Mouse (Mus musculus) intestine, postnatal 0 days (tissue): Measurements from ENCODE around the gene Rdx. TPM values are rescaled to one million over a fixed set of nuclear protein-coding genes. Genes with fewer than 3 reads are reported as not detected.
A peak's percentile ranks its signal among the peaks of the same experiment; 100 is the strongest.

Experiments used
- ATAC-seq: fragments of 200-750 bp; cut with Nextera tagmentation; 2 replicates; pipeline ENCODE4 v1.8.0; 2017; ENCODE audit warnings: mild to moderate bottlenecking, moderate TSS enrichment, moderate library complexity
- H3K27ac ChIP-seq: fragments of 300-500 bp; sonication (generic); 2 replicates; pipeline ENCODE4 v1.5.1; 2014; ENCODE audit warnings: mild to moderate bottlenecking, low read depth, low read length, moderate library complexity
- H3K27me3 ChIP-seq: fragments of 300-500 bp; sonication (generic); replicated peaks from 2 replicates; pipeline ENCODE4 v1.6.1; 2014; ENCODE audit warnings: low read length, mixed read lengths; ENCODE audit not compliant: control insufficient read depth, insufficient read depth
- H3K36me3 ChIP-seq: fragments of 300-500 bp; sonication (generic); 2 replicates; pipeline ENCODE4 v1.6.1; 2014; ENCODE audit warnings: mild to moderate bottlenecking, moderate library complexity; ENCODE audit not compliant: control insufficient read depth, insufficient read depth
- H3K4me1 ChIP-seq: fragments of 300-500 bp; sonication (generic); replicated peaks from 2 replicates; pipeline ENCODE4 v1.6.1; 2014; ENCODE audit warnings: antibody characterized with exemption, low read length, mixed read lengths; ENCODE audit not compliant: control insufficient read depth, insufficient read depth
- H3K4me2 ChIP-seq: fragments of 300-500 bp; sonication (generic); replicated peaks from 2 replicates; pipeline ENCODE4 v1.6.1; 2014; ENCODE audit warnings: low read depth, mild to moderate bottlenecking, moderate library complexity
- H3K4me3 ChIP-seq: fragments of 300-500 bp; sonication (generic); 2 replicates; pipeline ENCODE4 v1.5.1; 2014; ENCODE audit warnings: low read depth, low read length
- H3K9ac ChIP-seq: fragments of 300-500 bp; sonication (generic); 2 replicates; pipeline ENCODE4 v1.6.1; 2014; ENCODE audit warnings: mild to moderate bottlenecking, low read depth, low read length
- H3K9me3 ChIP-seq: fragments of 300-500 bp; sonication (generic); 2 replicates; pipeline ENCODE4 v1.6.1; 2016; ENCODE audit warnings: mixed run types; ENCODE audit not compliant: control insufficient read depth
- CTCF ChIP-seq: sonication (generic); IDR thresholded peaks from 2 replicates; pipeline ENCODE4 v1.5.1; 2016; ENCODE audit warnings: low read depth, mild to moderate bottlenecking, control low read depth, antibody characterized with exemption, moderate library complexity
- WGBS: fragments of 180-500 bp; shearing (Covaris S2); extraction: QIAGEN DNeasy Blood & Tissue Kit; methylation state at CpG from one replicate; pipeline ENCODE4 v1.1.7; 2014; 5-methylcytosine and 5-hydroxymethylcytosine counted together
- polyA plus RNA-seq: library from polyadenylated mRNA; unstranded; fragments of >200 nt; fragmentation: Nextera tagmentation; extraction: Ambion mirVana; gene quantifications from 2 replicates; pipeline ENCODE4 v1.2.1, GENCODE M21; 2015

The Rdx gene
- polyA plus RNA-seq, 1 experiment from 2014 or later: 31.3 TPM

- Histone ChIP-seq H3K27ac (no peak overlapping the region), H3K4me1 (no peaks in the 10 kb centered on the region), H3K36me3 (no peaks in the 10 kb centered on the region), H3K4me3 (no peak overlapping the region), H3K27me3 (peaks cover 46% of the 10 kb centered on the region), H3K9ac (no peak overlapping the region), H3K9me3 (no peaks in the 10 kb centered on the region), H3K4me2 (no peak overlapping the region)
- ATAC-seq: no peak
- TF ChIP-seq CTCF: no peak
- WGBS: 48% methylated on average over 2 of the region's 2 CpGs
Measured at GRCm38 (mm10) chr9:52031501-52031900, 15.5 kb upstream of the Rdx start.

- Histone ChIP-seq H3K4me3 (no peak overlapping the region), H3K36me3 (no peaks in the 10 kb centered on the region), H3K27ac (no peak overlapping the region), H3K4me2 (no peak overlapping the region), H3K4me1 (no peaks in the 10 kb centered on the region), H3K27me3 (peaks cover 55% of the 10 kb centered on the region), H3K9ac (no peak overlapping the region), H3K9me3 (no peaks in the 10 kb centered on the region)
- TF ChIP-seq CTCF: no peak
- 49% methylated on average over 1 of the region's 1 CpGs for WGBS
- ATAC-seq: no peak
Measured at GRCm38 (mm10) chr9:52037493-52037892, 9.5 kb upstream of the Rdx start.

GRCm38 (mm10) chr9:52041657-52042056 is 5.3 kb upstream of the Rdx start:
- H3K4me3 ChIP-seq: no peak overlapping the region
- no peak overlapping the region for H3K27ac ChIP-seq
- WGBS: 44% methylated on average over 2 of the region's 2 CpGs
- H3K9ac ChIP-seq: no peak overlapping the region
- no peaks in the 10 kb centered on the region for H3K4me1 ChIP-seq
- H3K36me3 ChIP-seq: no peaks in the 10 kb centered on the region
- ATAC-seq: peak; percentile 71
- H3K4me2 ChIP-seq: no peak overlapping the region
- H3K9me3 ChIP-seq: no peaks in the 10 kb centered on the region
- peaks cover 76% of the 10 kb centered on the region for H3K27me3 ChIP-seq
- no peak for TF ChIP-seq CTCF

- peak overlapping the region; percentile 75 for H3K4me2 ChIP-seq
- H3K27ac ChIP-seq: no peak overlapping the region
- no peak overlapping the region for H3K9ac ChIP-seq
- no peaks in the 10 kb centered on the region; the same call in 1 of the 2 replicates for H3K4me1 ChIP-seq
- no peaks in the 10 kb centered on the region for H3K36me3 ChIP-seq
- TF ChIP-seq CTCF: no peak
- no peaks in the 10 kb centered on the region for H3K9me3 ChIP-seq
- 19% methylated on average over 5 of the region's 5 CpGs for WGBS
- no peak for ATAC-seq
- peaks cover 71% of the 10 kb centered on the region for H3K27me3 ChIP-seq
- peak overlapping the region; percentile 78 for H3K4me3 ChIP-seq
Measured at GRCm38 (mm10) chr9:52046686-52047085, 287 bp upstream of the Rdx start.

- no peak for TF ChIP-seq CTCF
- H3K27me3 ChIP-seq: peaks cover 69% of the 10 kb centered on the region
- H3K36me3 ChIP-seq: no peaks in the 10 kb centered on the region
- peak overlapping the region; percentile 97 for H3K27ac ChIP-seq
- no peaks in the 10 kb centered on the region for H3K9me3 ChIP-seq
- WGBS: under 1% methylated on average over 101 of the region's 118 CpGs
- H3K4me2 ChIP-seq: peak overlapping the region; percentile 75
- H3K9ac ChIP-seq: peak overlapping the region; percentile 89
- H3K4me3 ChIP-seq: peak overlapping the region; percentile 78
- peak; percentile 82 for ATAC-seq
- no peaks in the 10 kb centered on the region; the same call in 1 of the 2 replicates for H3K4me1 ChIP-seq
Measured at GRCm38 (mm10) chr9:52047821-52048649, 1.1 kb downstream of the Rdx start.

GRCm38 (mm10) chr9:52048650-52049081 is 1.7 kb downstream of the Rdx start:
- H3K27ac ChIP-seq: peak overlapping the region; percentile 97
- WGBS: under 1% methylated on average over 53 of the region's 60 CpGs
- peak; percentile 28 for ATAC-seq

More at GRCm38 (mm10) chr9:52048650-52049081, 1.7 kb downstream of the Rdx start:
- Histone ChIP-seq H3K4me2 (peak overlapping the region; percentile 75), H3K4me1 (no peaks in the 10 kb centered on the region; the same call in 1 of the 2 replicates), H3K36me3 (no peaks in the 10 kb centered on the region), H3K27me3 (peaks cover 65% of the 10 kb centered on the region), H3K9me3 (no peaks in the 10 kb centered on the region), H3K4me3 (peak overlapping the region; percentile 78), H3K9ac (peak overlapping the region; percentile 89)
- TF ChIP-seq CTCF: no peak
